Mouse (Mus musculus) ES-E14 (cell line): Measurements from ENCODE around the gene Maff.

Experiments
- HCFC1 ChIP-seq: IDR thresholded peaks from 2 replicates; pipeline ENCODE4 v1.6.1; 2012; ENCODE audit warnings: low read length, inconsistent platforms, borderline replicate concordance; ENCODE audit not compliant: insufficient read depth
- MAFK ChIP-seq: IDR thresholded peaks from 2 replicates; pipeline ENCODE4 v1.6.1; 2014; ENCODE audit warnings: mild to moderate bottlenecking, low read depth, low read length, inconsistent platforms; ENCODE audit not compliant: insufficient read depth
- ZNF384 ChIP-seq: IDR thresholded peaks from 2 replicates; pipeline ENCODE4 v1.6.1; 2012; ENCODE audit warnings: low read depth, low read length, inconsistent platforms

DNA sequence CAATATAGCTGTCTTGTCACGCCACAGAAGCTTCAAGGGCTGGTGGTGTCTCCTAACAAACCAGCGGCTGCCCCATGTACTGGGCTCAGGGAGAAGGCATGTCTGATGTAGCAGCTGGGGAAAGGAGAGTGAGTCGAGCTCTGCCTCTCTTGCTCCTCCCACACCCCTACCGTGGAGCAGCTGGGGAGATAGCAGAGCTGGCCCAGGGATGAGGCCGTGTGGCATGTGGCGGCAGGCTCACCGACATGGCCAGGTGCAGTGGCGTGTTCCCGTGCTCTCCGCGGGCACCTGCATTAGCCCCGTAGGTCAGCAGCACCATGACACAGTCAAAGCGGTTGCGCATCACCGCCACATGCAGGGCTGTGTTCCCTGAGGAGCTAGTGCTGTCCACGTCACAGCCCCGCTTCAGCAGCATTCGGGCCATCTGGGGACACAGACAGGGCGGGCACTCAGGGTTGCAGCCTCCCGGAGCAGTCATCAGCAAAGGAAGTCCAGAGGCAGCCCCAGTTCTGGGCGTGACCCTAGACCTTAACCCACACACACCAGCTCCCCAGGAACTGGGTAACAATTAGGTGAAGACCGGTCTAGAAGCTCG is 40.3 kb upstream of the Maff start:
- TF ChIP-seq ZNF384 = no peak
- no peak for TF ChIP-seq MAFK
- TF ChIP-seq HCFC1 = no peak
